Mouse (Mus musculus) CD8-positive naive resting alpha-beta T cell, adult 57 days (primary cell): Measurements from ENCODE around the gene Rasal2. TPM values are rescaled to one million over a fixed set of nuclear protein-coding genes. Genes with fewer than 3 reads are reported as not detected.

Source experiments
- total RNA-seq: library from RNA; stranded (reverse); gene quantifications from one replicate; pipeline ENCODE4 v1.2.4, GENCODE M21; 2023

Gene Rasal2
- 0.34 TPM for total RNA-seq

GRCm38 (mm10) chr1:157412454-157413369 lies at the start of gene Rasal2:
Rasal2 (minus strand) TSS chr1:157412595.

DNA sequence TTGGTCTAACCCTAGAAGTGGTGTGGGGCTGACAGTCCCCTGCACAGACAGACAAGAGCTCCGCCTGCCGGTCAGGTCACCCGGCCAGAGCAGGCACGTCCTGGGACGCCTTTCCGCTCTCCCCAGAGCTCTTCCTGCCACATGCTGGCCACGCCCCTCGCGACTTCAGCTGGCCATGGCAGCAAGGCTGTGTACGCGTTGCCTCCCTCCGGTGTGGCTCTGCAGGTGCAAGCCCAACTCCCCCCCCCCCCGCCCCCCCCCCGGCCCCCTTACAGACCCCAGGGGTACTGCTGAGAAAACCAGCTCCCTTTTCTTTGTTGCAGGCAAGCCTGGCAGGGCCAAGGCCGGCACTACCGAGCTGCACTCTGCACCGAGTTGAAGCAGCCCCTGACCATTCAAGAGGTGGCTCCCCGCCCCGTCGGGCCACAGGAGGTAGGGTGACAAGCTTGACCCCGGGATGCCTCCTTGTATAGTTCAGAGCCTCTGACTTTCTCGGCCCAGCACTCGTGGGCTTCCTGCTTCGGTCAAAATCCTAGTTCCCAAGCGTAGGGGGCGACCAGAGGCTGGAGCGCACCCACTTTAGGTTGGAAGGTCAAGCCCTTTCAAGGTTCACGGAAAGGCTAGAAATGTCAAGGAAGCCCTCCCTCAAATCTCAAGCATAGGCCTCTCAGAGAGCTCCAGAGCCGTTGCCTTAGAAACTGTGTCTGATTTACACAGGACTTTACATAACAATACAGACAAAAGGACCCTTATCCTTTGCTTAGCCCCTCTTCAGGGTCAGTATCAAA lies 46.2 kb upstream of the Rasal2 start, which contains the start of gene Cryzl2:
TSS of gene Cryzl2 (plus strand) at position 157 of the 788 bp plus-strand sequence.

GRCm38 (mm10) chr1:157108580-157108979 lies 303.8 kb downstream of the Rasal2 start, which contains the start of gene Tex35:
Tex35 (minus strand) TSS chr1:157108680.

Other genes starting within 250 kb of the Rasal2 start
- 1.4 TPM for gene Cryzl2, start 46.0 kb upstream of the Rasal2 start, total RNA-seq
- gene Sec16b, start 94.1 kb upstream of the Rasal2 start, total RNA-seq: 0.18 TPM